Mouse (Mus musculus) duodenum, adult 2 months (tissue): ENCODE measurements around the gene Cubn. TPM values are rescaled to one million over a fixed set of nuclear protein-coding genes. Genes with fewer than 3 reads are reported as not detected.

Source experiments
- polyA plus RNA-seq: library from polyadenylated mRNA; depleted of rRNA; stranded (reverse); fragments of >200 nt; gene quantifications from 2 replicates; pipeline ENCODE4 v1.2.3, GENCODE M21; 2012; ENCODE audit warnings: low replicate concordance; rRNA removed

The Cubn gene
- 0.29 and 10.9 TPM in 2 replicates for polyA plus RNA-seq

GRCm38 (mm10) chr2:13491734-13492133 is at the start of gene Cubn:
Gene Cubn (minus strand): TSS chr2:13491813.

DNA sequence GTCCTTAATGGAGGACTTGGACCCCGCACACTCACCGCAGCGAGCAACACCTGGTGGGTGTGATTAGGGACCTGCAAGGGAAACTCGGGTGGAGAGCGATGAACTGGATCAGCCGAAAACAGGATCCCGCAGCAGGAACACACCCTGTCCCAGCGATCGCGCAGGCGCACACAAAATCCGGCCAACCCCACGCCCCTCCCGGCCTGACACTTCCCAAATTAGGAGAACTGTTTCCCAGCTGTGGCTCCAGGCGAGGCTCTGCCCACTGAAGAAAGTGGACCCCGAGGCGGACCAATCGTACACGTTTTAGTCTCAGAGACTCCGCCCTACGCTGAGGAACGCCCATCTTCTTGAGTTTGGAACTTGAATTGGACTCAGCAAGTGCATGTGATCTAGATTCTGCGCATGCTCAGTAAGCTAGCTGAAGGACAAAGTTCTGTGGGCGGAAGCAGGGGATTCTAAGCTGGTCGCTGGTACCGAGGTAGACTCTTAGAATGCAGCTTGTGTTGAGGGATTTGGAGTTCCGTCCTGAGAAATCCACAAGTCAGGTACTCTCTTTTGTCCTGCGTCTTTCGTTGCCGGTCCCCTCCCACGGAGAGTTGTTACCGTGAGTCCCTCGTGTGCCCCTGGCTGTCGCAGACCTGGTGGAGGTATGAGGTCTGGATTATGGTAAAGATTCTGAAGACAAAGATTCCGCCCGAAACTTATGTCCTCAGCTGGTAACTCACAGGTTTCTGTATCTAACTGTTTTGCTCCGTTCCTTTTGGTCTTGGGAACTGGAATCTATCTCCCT is 220.3 kb downstream of the Cubn start, which contains the start of gene Rsu1:
TSS of gene Rsu1 (minus strand) at position 251 of the 793 bp plus-strand sequence.

Other genes starting within 250 kb of the Cubn start
- gene Rsu1, start 220.4 kb downstream of the Cubn start, polyA plus RNA-seq: 11.6 and 11.8 TPM in 2 replicates
- gene Trdmt1, start 52.9 kb upstream of the Cubn start, polyA plus RNA-seq: 0.20 and 0.34 TPM in 2 replicates
- gene Vim, start 82.1 kb upstream of the Cubn start, polyA plus RNA-seq: 269 and 303 TPM in 2 replicates